Mouse (Mus musculus) limb, embryonic 11.5 days (tissue): ENCODE results near the gene Ppfia3. TPM values are rescaled to one million over a fixed set of nuclear protein-coding genes. Genes with fewer than 3 reads are reported as not detected.
"Not testable (repeated sequence)": the region's sequence is repeated elsewhere in the genome, so short reads cannot be mapped to it uniquely, and the experiment has no call there.

Experiments
- ATAC-seq: fragments of 200-750 bp; cut with Nextera tagmentation; 2 replicates; pipeline ENCODE4 v1.8.0; 2017; ENCODE audit warnings: low read depth; ENCODE audit not compliant: insufficient number of reproducible peaks, low FRiP score, low TSS enrichment
- DNase-seq: peaks from one replicate; pipeline ENCODE4 v3.0.0-alpha.2; 2015; ENCODE audit warnings: low spot score
- H3K27ac ChIP-seq: fragments of 300-500 bp; sonication (generic); replicated peaks from 2 replicates; pipeline ENCODE4 v1.5.1; 2014; ENCODE audit warnings: low read depth, mild to moderate bottlenecking, low read length
- H3K27me3 ChIP-seq: fragments of 300-500 bp; sonication (generic); 2 replicates; pipeline ENCODE4 v1.6.1; 2014; ENCODE audit warnings: mild to moderate bottlenecking, low read length, mixed read lengths; ENCODE audit not compliant: control insufficient read depth, insufficient read depth
- H3K36me3 ChIP-seq: fragments of 300-500 bp; sonication (generic); 2 replicates; pipeline ENCODE4 v1.6.1; 2014; ENCODE audit warnings: mild to moderate bottlenecking, low read length, moderate library complexity, mixed read lengths; ENCODE audit not compliant: control insufficient read depth, insufficient read depth
- H3K4me1 ChIP-seq: fragments of 300-500 bp; sonication (generic); 2 replicates; pipeline ENCODE4 v1.6.1; 2014; ENCODE audit warnings: low read length, mixed read lengths; ENCODE audit not compliant: control insufficient read depth, insufficient read depth
- H3K4me2 ChIP-seq: fragments of 300-500 bp; sonication (generic); 2 replicates; pipeline ENCODE4 v1.6.1; 2014; ENCODE audit warnings: low read depth, mild to moderate bottlenecking, moderate library complexity; ENCODE audit not compliant: severe bottlenecking
- H3K4me3 ChIP-seq: fragments of 300-500 bp; sonication (generic); 2 replicates; pipeline ENCODE4 v1.5.1; 2014; ENCODE audit warnings: low read depth, low read length
- H3K9ac ChIP-seq: fragments of 300-500 bp; sonication (generic); 2 replicates; pipeline ENCODE4 v1.6.1; 2014; ENCODE audit warnings: mild to moderate bottlenecking, low read length
- H3K9me3 ChIP-seq: fragments of 300-500 bp; sonication (generic); 2 replicates; pipeline ENCODE4 v1.6.1; 2016; ENCODE audit warnings: low read length; ENCODE audit not compliant: control insufficient read depth
- WGBS: fragments of 180-500 bp; shearing (Covaris S2); extraction: QIAGEN DNeasy Blood & Tissue Kit; methylation state at CpG from one replicate; pipeline ENCODE4 v1.1.7; 2014; 5-methylcytosine and 5-hydroxymethylcytosine counted together
- polyA plus RNA-seq: library from polyadenylated mRNA; unstranded; fragments of >200 nt; fragmentation: Nextera tagmentation; extraction: Ambion mirVana; gene quantifications from 2 replicates; pipeline ENCODE4 v1.2.1, GENCODE M21; 2014

The Ppfia3 gene
- polyA plus RNA-seq, 1 experiment from 2014 or later = 6.1 TPM

DNA sequence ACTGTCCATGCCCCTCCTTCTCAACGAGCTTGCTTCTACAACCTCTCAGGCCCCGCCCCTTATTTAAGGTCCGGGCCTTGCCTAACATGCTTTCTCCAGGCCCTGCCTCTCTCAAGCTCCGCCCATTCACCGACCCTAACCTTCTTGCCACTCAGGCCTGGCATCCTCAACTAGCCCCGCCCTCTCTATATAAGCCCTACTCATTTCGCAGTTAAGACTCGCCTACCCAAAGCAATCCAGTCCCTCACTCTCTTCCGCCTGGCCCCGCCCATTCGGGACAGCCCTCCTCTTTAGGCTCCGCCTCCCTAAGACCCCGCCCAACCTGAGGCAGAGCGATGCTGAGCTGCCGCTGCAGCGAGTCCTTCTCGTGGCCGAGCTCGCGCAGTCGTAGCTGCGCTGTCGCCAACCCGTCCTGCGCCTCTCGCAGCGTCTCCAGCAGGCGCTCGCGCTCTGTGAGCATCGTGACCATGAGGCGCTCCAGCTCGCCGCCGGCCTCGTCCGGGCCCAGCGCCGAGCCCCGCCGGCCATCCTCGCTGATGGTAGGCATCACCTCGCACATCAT lies 5.5 kb downstream of the Ppfia3 start:
- H3K4me3 ChIP-seq = peak overlapping the region; percentile 45
- no peaks in the 10 kb centered on the region for H3K9me3 ChIP-seq
- DNase-seq (peak; percentile 85), ATAC-seq (peak; percentile 80; the same call in 1 of the 2 replicates)
- no peaks in the 10 kb centered on the region for H3K36me3 ChIP-seq
- H3K27ac ChIP-seq = no peak overlapping the region
- peaks cover 42% of the 10 kb centered on the region for H3K27me3 ChIP-seq
- H3K4me1 ChIP-seq = peaks cover 9% of the 10 kb centered on the region; the same call in 1 of the 2 replicates
- under 1% methylated on average over 43 of the region's 43 CpGs for WGBS
- H3K4me2 ChIP-seq = peak overlapping the region; percentile 90
- peak overlapping the region; percentile 63 for H3K9ac ChIP-seq

DNA sequence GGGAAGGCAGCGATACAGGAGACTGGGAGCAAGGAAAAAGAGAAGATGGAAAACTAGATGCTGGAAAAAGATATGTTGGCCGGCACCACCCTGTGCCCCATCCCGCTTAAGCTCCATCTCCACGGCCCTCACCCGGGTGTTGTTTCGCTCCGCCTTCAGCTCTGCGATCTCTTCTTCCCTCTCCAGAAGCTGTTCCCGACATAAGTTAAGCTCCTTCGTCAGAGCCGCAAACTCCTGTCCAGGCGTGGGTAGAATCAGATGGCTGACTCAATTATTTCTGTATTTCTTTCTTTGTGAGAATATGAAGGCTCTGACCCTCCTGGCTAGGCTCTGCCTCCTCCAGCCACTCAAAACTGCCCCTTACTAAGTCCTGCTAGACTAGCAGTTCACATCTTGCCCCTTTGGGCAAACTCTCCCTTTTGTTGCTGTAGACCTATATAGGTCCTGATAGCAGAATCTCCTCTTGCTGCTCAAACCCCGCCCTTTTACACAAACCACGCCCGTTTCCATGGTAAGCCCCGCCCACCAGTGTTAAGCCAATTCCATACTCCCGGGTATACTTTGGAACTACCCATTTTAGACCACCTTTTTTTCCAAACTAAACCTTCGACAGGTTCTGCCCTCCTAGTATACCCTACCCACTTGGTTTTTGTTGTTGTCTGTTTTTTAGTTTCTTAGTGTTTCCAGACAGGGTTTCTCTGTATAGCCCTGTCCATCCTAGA lies 6.3 kb downstream of the Ppfia3 start:
- WGBS = 48% methylated on average over 18 of the region's 18 CpGs
- Histone ChIP-seq H3K27me3 (peaks cover 35% of the 10 kb centered on the region), H3K4me3 (no peak overlapping the region), H3K9me3 (no peaks in the 10 kb centered on the region), H3K4me2 (no peak overlapping the region; the same call in 1 of the 2 replicates), H3K9ac (no peak overlapping the region), H3K4me1 (peaks cover 2% of the 10 kb centered on the region; the same call in 1 of the 2 replicates), H3K27ac (no peak overlapping the region), H3K36me3 (no peaks in the 10 kb centered on the region)
- DNase-seq = no peak
- ATAC-seq = no peak

- not testable (repeated sequence) for DNase-seq, ATAC-seq, H3K4me2 ChIP-seq, H3K36me3 ChIP-seq, H3K27ac ChIP-seq, H3K4me3 ChIP-seq, H3K4me1 ChIP-seq, H3K9me3 ChIP-seq, H3K9ac ChIP-seq
- WGBS = 60% methylated on average over 10 of the region's 11 CpGs
- H3K27me3 ChIP-seq = peaks cover 29% of the 10 kb centered on the region
These were observed 7.7 kb downstream of the Ppfia3 start for GRCm38 (mm10) chr7:45359081-45359480.

DNA sequence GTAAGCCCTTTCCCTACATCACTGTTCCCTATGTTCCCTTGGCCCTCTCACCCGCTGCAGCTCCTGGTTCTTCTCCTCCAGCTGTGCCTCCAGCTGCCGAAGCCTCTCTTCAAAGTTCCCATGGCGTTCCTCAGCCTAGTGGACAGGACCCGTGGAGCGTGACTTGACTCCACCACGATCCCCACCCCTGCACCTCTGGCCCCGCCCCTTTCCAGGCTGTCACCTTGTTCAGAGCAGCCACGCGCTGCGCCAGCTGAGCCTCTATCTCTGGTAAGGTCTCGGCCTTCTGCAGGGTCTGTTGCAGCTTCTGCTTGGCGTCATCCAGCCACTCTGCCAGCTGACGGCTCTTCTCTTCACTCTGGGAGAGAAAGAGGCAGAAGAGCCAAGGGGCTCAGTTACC lies 10.7 kb downstream of the Ppfia3 start:
- Histone ChIP-seq H3K9ac (no peak overlapping the region), H3K27me3 (peaks cover 10% of the 10 kb centered on the region), H3K4me3 (no peak overlapping the region), H3K9me3 (no peaks in the 10 kb centered on the region), H3K4me1 (no peaks in the 10 kb centered on the region), H3K27ac (no peak overlapping the region), H3K36me3 (no peaks in the 10 kb centered on the region), H3K4me2 (no peak overlapping the region)
- no peak for ATAC-seq
- 49% methylated on average over 13 of the region's 13 CpGs for WGBS
- DNase-seq = no peak

- no peak for ATAC-seq
- no peak overlapping the region for H3K9ac ChIP-seq
- no peaks in the 10 kb centered on the region for H3K4me1 ChIP-seq
- no peaks in the 10 kb centered on the region for H3K9me3 ChIP-seq
- H3K4me2 ChIP-seq = no peak overlapping the region
- H3K27ac ChIP-seq = no peak overlapping the region
- no peaks in the 10 kb centered on the region for H3K36me3 ChIP-seq
- no peak overlapping the region for H3K4me3 ChIP-seq
- WGBS = 74% methylated on average over 15 of the region's 15 CpGs
- no peak for DNase-seq
- H3K27me3 ChIP-seq = peaks cover 4% of the 10 kb centered on the region; the same call in 1 of the 2 replicates
These were observed 11.3 kb downstream of the Ppfia3 start for GRCm38 (mm10) chr7:45355318-45356020.

DNA sequence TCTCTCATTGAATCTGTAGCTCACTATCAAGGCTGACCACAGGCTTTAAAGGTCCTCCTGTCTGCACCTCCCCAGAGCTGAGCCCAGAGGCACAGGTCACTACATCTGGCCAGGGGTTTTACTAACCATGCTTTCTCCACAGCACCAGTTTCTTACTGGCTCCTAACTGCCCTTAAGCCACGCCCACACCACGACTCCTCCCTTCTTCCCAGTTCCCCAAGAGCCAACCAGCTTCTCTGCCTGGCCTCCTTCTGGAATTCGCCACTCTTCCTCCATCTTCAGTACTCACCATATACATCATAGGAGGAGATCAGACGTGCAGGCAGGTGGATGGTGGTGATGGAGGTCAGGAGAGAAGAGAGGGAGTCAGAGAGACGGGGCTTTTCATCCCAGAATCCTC lies 13.8 kb downstream of the Ppfia3 start:
- DNase-seq (no peak), ATAC-seq (no peak)
- no peaks in the 10 kb centered on the region for H3K4me1 ChIP-seq
- 20% methylated on average over 5 of the region's 5 CpGs for WGBS
- H3K27ac ChIP-seq = no peak overlapping the region
- H3K9ac ChIP-seq = no peak overlapping the region
- no peak overlapping the region for H3K4me2 ChIP-seq
- H3K4me3 ChIP-seq = no peak overlapping the region
- H3K27me3 ChIP-seq = no peaks in the 10 kb centered on the region
- no peaks in the 10 kb centered on the region for H3K9me3 ChIP-seq
- no peaks in the 10 kb centered on the region for H3K36me3 ChIP-seq

GRCm38 (mm10) chr7:45346905-45347304 lies 19.9 kb downstream of the Ppfia3 start:
- ATAC-seq = no peak
- no peaks in the 10 kb centered on the region for H3K36me3 ChIP-seq
- no peak for DNase-seq
- H3K9ac ChIP-seq = no peak overlapping the region
- H3K4me3 ChIP-seq = no peak overlapping the region
- 73% methylated on average over 13 of the region's 13 CpGs for WGBS
- no peaks in the 10 kb centered on the region for H3K9me3 ChIP-seq
- H3K27ac ChIP-seq = no peak overlapping the region
- no peaks in the 10 kb centered on the region for H3K4me1 ChIP-seq
- H3K4me2 ChIP-seq = no peak overlapping the region
- H3K27me3 ChIP-seq = no peaks in the 10 kb centered on the region

DNA sequence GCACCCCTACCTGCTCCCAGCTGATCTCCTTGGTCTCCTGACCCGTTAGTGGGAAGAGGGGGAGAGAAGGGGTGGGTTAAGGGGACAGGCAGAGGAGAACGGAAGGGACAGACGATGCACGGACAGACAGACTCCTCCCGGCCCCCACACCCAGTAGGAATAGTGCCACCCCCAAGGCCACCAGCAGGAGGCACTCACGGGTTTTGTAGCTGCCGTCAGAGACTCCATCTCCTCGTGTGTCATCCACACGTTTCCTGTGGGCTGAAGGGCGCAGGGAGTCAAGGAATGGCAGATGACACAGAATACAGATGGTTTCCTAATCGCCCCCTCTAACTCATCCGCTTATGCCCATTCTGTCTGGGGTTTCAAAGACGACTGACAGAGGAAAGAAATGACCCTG lies 23.3 kb downstream of the Ppfia3 start:
- no peak for DNase-seq
- H3K4me2 ChIP-seq = no peak overlapping the region
- H3K27ac ChIP-seq = no peak overlapping the region
- H3K9me3 ChIP-seq = no peaks in the 10 kb centered on the region
- no peaks in the 10 kb centered on the region for H3K27me3 ChIP-seq
- WGBS = 28% methylated on average over 13 of the region's 13 CpGs
- H3K9ac ChIP-seq = no peak overlapping the region
- peaks cover 23% of the 10 kb centered on the region for H3K4me1 ChIP-seq
- H3K4me3 ChIP-seq = no peak overlapping the region
- no peak for ATAC-seq
- no peaks in the 10 kb centered on the region for H3K36me3 ChIP-seq
